ENCODE assay signal across 8 mouse cellular contexts in the genomic region with DNA sequence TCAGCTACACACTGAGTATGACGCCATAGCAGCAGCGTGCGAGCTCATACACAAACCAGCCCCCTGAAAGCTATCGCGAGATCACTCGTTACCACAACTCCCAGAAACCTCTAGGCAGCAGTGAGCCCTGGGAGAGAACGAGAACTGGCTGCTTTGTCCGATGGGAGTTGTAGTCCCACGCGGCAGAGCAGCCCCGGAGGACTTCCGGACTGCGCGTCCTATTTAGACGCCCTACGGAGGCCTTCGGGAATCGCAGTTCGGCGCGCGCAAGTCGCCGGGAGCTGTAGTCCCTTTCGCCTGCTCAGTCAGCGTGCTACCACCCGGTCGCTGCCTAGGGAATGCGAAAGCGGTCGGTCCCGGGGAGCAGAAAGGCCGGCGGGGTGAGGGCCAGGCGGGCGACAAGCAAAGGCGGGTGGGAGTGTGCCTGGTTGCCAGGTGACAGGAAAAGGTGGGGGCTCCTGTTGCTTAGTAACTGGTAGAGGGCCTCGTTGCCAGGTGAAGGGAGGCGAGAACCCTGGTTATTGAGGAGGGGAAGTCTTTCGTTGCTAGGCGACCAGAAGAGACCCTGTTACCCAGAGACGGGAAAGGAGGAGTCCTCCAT. TPM values are rescaled to one million over a fixed set of nuclear protein-coding genes. Genes with fewer than 3 reads are reported as not detected.
DNase-seq lines count a peak whose midpoint lies in the region; ATAC-seq and TF ChIP-seq lines count a peak whose summit lies in the region.

TSS of gene Josd2 (plus strand) at position 170 of the 601 bp plus-strand sequence.

- H3K9me3 ChIP-seq in megakaryocyte, embryonic 14.5 days: no peaks in the 10 kb centered on the region

- peaks cover 26% of the 10 kb centered on the region for H3K36me3 ChIP-seq in megakaryocyte, embryonic 14.5 days (replicated peaks; ENCODE audit: low read length)

- TF ChIP-seq CTCF in cortical plate, adult 2 months (IDR thresholded peaks at IDR 0.05; ENCODE audit: extremely low read depth, insufficient read depth, low read length): no peak

- peak; percentile 90 to 95 for DNase-seq in gastrocnemius, adult 8-10 months (ENCODE audit: low spot score in 2 of 2)
- DNase-seq in hindlimb bud, embryonic 11.5 days (ENCODE audit: extremely low spot score, low read depth, low spot score): peak; percentile 97
- peak; percentile 94 to 99 for DNase-seq in left cerebral cortex, adult 8-10 months (ENCODE audit: low spot score in 2 of 2)
- peak; percentile 98 to 99 for DNase-seq in right cerebral cortex, postnatal 10 days (ENCODE audit: low spot score in 2 of 2)
- DNase-seq in urinary bladder, postnatal 25 days (ENCODE audit: low spot score): peak; percentile 75

- peak within 1 kb of the TSS; percentile 52 for H3K4me3 ChIP-seq in cortical plate, adult 2 months (ENCODE audit: insufficient read depth, low read length)
- peak within 1 kb of the TSS; percentile 96 for H3K4me3 ChIP-seq in megakaryocyte, embryonic 14.5 days (replicated peaks)

- H3K4me1 ChIP-seq in cortical plate, adult 2 months (ENCODE audit: control insufficient read depth, insufficient read depth, low read length): peaks cover 7% of the 10 kb centered on the region; the same call in 1 of the 2 replicates
- H3K4me1 ChIP-seq in megakaryocyte, embryonic 14.5 days: peaks cover 48% of the 10 kb centered on the region

- peak; percentile 97 for ATAC-seq in activated CD4-positive, CD25-positive, alpha-beta regulatory T cell, adult 4 months

- H3K27me3 ChIP-seq in megakaryocyte, embryonic 14.5 days (replicated peaks): peaks cover 34% of the 10 kb centered on the region

- TF ChIP-seq POLR2A in cortical plate, adult 2 months (IDR thresholded peaks at IDR 0.05; ENCODE audit: extremely low read depth, insufficient read depth, low read length): peak; percentile 94

- H3K27ac ChIP-seq in cortical plate, adult 2 months (ENCODE audit: insufficient read depth, low read length): peak within 1 kb of the TSS; percentile 58

RNA-seq across cellular contexts. Expression of gene Josd2, which starts in this region (rescaled TPM):
- 10 to 100 TPM; 39.9 to 67.9 TPM for polyA plus RNA-seq in activated CD4-positive, CD25-positive, alpha-beta regulatory T cell, adult 4 months (2017; shearing (Covaris generic))
- polyA plus RNA-seq in cortical plate, adult 2 months (2012; rRNA removed): 232 and 256 TPM in 2 replicates
- total RNA-seq in gastrocnemius, adult 8-10 months (2022): 10 to 100 TPM; 48.9 to 66.1 (median 56.3) TPM
- 10 to 100 TPM; 84.0 to 90.6 (median 87.5) TPM for total RNA-seq in left cerebral cortex, adult 8-10 months (2022)
- polyA plus RNA-seq in megakaryocyte, embryonic 14.5 days (2012; ENCODE audit: insufficient read depth, low replicate concordance): 191 and 466 TPM in 2 replicates

Comparison
In these comparisons a context has a peak if more than half of its experiments do, and no peak if none do; other contexts are left out.
1. Peak in every context shown above with its lines: DNase-seq, ATAC-seq, H3K4me3 ChIP-seq and H3K27ac ChIP-seq.